Mouse (Mus musculus): ENCODE results near the gene Psmb5. TPM values are rescaled to one million over a fixed set of nuclear protein-coding genes. Genes with fewer than 3 reads are reported as not detected.

Gene Psmb5
- polyA plus RNA-seq, 1 experiment from 2014 or later = 157 TPM

- H3K27me3 ChIP-seq (ENCODE audit: insufficient read depth, low read length) = peaks cover 41% of the 10 kb centered on the region
- TF ChIP-seq CTCF (IDR thresholded peaks at IDR 0.05; ENCODE audit: low read depth) = no peak
- no peak for TF ChIP-seq EP300 (IDR thresholded peaks at IDR 0.05; ENCODE audit: low read depth)
- ATAC-seq (peak; percentile 59), DNase-seq (peak; percentile 62)
- H3K4me3 ChIP-seq (ENCODE audit: low read depth, low read length) = no peak overlapping the region
- WGBS (ENCODE audit: insufficient replicate concordance) = 26% methylated on average over 14 of the region's 14 CpGs
- 0 out of 2 replicates have a peak overlapping the region, but pooled peaks have one; percentile 32 for H3K4me2 ChIP-seq (ENCODE audit: low read depth, low read length)
- H3K4me1 ChIP-seq (ENCODE audit: insufficient read depth) = peaks cover 39% of the 10 kb centered on the region
- no peaks in the 10 kb centered on the region for H3K9me3 ChIP-seq (ENCODE audit: low read length)
- peak overlapping the region; percentile 30 for H3K9ac ChIP-seq (replicated peaks)
- H3K27ac ChIP-seq (ENCODE audit: low read depth) = peak overlapping the region; percentile 39
- H3K36me3 ChIP-seq (replicated peaks; ENCODE audit: insufficient read depth, low read length) = peaks cover 3% of the 10 kb centered on the region; the same call in 1 of the 2 replicates
These were observed 44.8 kb downstream of the Psmb5 start for GRCm38 (mm10) chr14:54572790-54573736.

- Histone ChIP-seq H3K27ac (ENCODE audit: low read depth) (no peak overlapping the region; the same call in 1 of the 2 replicates), H3K4me2 (ENCODE audit: low read depth, low read length) (no peak overlapping the region), H3K4me3 (ENCODE audit: low read depth, low read length) (no peak overlapping the region), H3K9ac (replicated peaks) (peak overlapping the region; percentile 30; the same call in 1 of the 2 replicates), H3K4me1 (ENCODE audit: insufficient read depth) (peaks cover 39% of the 10 kb centered on the region), H3K27me3 (ENCODE audit: insufficient read depth, low read length) (peaks cover 32% of the 10 kb centered on the region), H3K9me3 (ENCODE audit: low read length) (no peaks in the 10 kb centered on the region), H3K36me3 (replicated peaks; ENCODE audit: insufficient read depth, low read length) (peaks cover 6% of the 10 kb centered on the region; the same call in 1 of the 2 replicates)
- DNase-seq (no peak), ATAC-seq (no peak)
- TF ChIP-seq EP300 (IDR thresholded peaks at IDR 0.05; ENCODE audit: low read depth) (no peak), CTCF (IDR thresholded peaks at IDR 0.05; ENCODE audit: low read depth) (no peak)
- 61% methylated on average over 4 of the region's 4 CpGs for WGBS (ENCODE audit: insufficient replicate concordance)
These were observed 45.7 kb downstream of the Psmb5 start for GRCm38 (mm10) chr14:54572122-54572521.

- Histone ChIP-seq H3K9me3 (ENCODE audit: low read length) (no peaks in the 10 kb centered on the region), H3K4me3 (ENCODE audit: low read depth, low read length) (no peak overlapping the region), H3K4me1 (ENCODE audit: insufficient read depth) (peaks cover 24% of the 10 kb centered on the region), H3K4me2 (ENCODE audit: low read depth, low read length) (no peak overlapping the region), H3K9ac (replicated peaks) (no peak overlapping the region), H3K27ac (ENCODE audit: low read depth) (0 out of 2 replicates have a peak overlapping the region, but pooled peaks have one; percentile 7), H3K36me3 (replicated peaks; ENCODE audit: insufficient read depth, low read length) (peaks cover 6% of the 10 kb centered on the region), H3K27me3 (ENCODE audit: insufficient read depth, low read length) (peaks cover 8% of the 10 kb centered on the region; the same call in 1 of the 2 replicates)
- WGBS (ENCODE audit: insufficient replicate concordance) = 70% methylated on average over 17 of the region's 17 CpGs
- TF ChIP-seq CTCF (IDR thresholded peaks at IDR 0.05; ENCODE audit: low read depth) (no peak), EP300 (IDR thresholded peaks at IDR 0.05; ENCODE audit: low read depth) (no peak)
- ATAC-seq (no peak), DNase-seq (peak; percentile 47)
These were observed 48.1 kb downstream of the Psmb5 start for GRCm38 (mm10) chr14:54569451-54570392.

- Histone ChIP-seq H3K9me3 (ENCODE audit: low read length) (no peaks in the 10 kb centered on the region), H3K27ac (ENCODE audit: low read depth) (no peak overlapping the region), H3K27me3 (ENCODE audit: insufficient read depth, low read length) (no peaks in the 10 kb centered on the region), H3K4me1 (ENCODE audit: insufficient read depth) (peaks cover 22% of the 10 kb centered on the region), H3K4me2 (ENCODE audit: low read depth, low read length) (no peak overlapping the region), H3K9ac (replicated peaks) (no peak overlapping the region), H3K4me3 (ENCODE audit: low read depth, low read length) (no peak overlapping the region), H3K36me3 (replicated peaks; ENCODE audit: insufficient read depth, low read length) (peaks cover 6% of the 10 kb centered on the region)
- WGBS (ENCODE audit: insufficient replicate concordance) = 66% methylated on average over 15 of the region's 15 CpGs
- DNase-seq (peak; percentile 82), ATAC-seq (peak; percentile 47; the same call in 1 of the 2 replicates)
- TF ChIP-seq EP300 (IDR thresholded peaks at IDR 0.05; ENCODE audit: low read depth) (no peak), CTCF (IDR thresholded peaks at IDR 0.05; ENCODE audit: low read depth) (peak; percentile 89)
These were observed 49.0 kb downstream of the Psmb5 start for GRCm38 (mm10) chr14:54568694-54569414.

MicroRNA genes within 50 kb of the gene (microRNA counts, 519-probe panel; counts per million panel counts)
- not detected for microRNA mmu-miR-686

Small RNAs within 50 kb of the gene (microRNA-seq; reads per million reads assigned to microRNA genes)
- gene Mir686 = not detected
- gene Mir6948 = not detected

Other genes with a start within 250 kb of the Psmb5 start
- gene Slc7a7, start 200.2 kb downstream of the Psmb5 start, polyA plus RNA-seq (2015; fragmentation: Nextera tagmentation; extraction: Ambion mirVana) = 5.0 and 5.1 TPM in 2 replicates
- 261 and 284 TPM in 2 replicates for gene Mrpl52, start 191.1 kb downstream of the Psmb5 start, polyA plus RNA-seq (2015; fragmentation: Nextera tagmentation; extraction: Ambion mirVana)
- 38.1 and 39.8 TPM in 2 replicates for gene Mmp14, start 186.4 kb downstream of the Psmb5 start, polyA plus RNA-seq (2015; fragmentation: Nextera tagmentation; extraction: Ambion mirVana)
- 20.9 and 25.3 TPM in 2 replicates for gene Lrp10, start 153.9 kb downstream of the Psmb5 start, polyA plus RNA-seq (2015; fragmentation: Nextera tagmentation; extraction: Ambion mirVana)
- 0.66 and 0.87 TPM in 2 replicates for gene Rem2, start 141.9 kb downstream of the Psmb5 start, polyA plus RNA-seq (2015; fragmentation: Nextera tagmentation; extraction: Ambion mirVana)
- 12.2 and 13.8 TPM in 2 replicates for gene Prmt5, start 100.5 kb downstream of the Psmb5 start, polyA plus RNA-seq (2015; fragmentation: Nextera tagmentation; extraction: Ambion mirVana)
- gene Haus4, start 63.4 kb downstream of the Psmb5 start, polyA plus RNA-seq (2015; fragmentation: Nextera tagmentation; extraction: Ambion mirVana) = 33.2 and 35.1 TPM in 2 replicates
- gene Ajuba, start 40.5 kb downstream of the Psmb5 start, polyA plus RNA-seq (2015; fragmentation: Nextera tagmentation; extraction: Ambion mirVana) = 6.6 and 11.1 TPM in 2 replicates
- 1.2 and 1.4 TPM in 2 replicates for gene 4931414P19Rik, start 12.0 kb downstream of the Psmb5 start, polyA plus RNA-seq (2015; fragmentation: Nextera tagmentation; extraction: Ambion mirVana)
- gene Psmb11, start 3.4 kb upstream of the Psmb5 start, polyA plus RNA-seq (2015; fragmentation: Nextera tagmentation; extraction: Ambion mirVana) = not detected in 2 replicates
- gene Gm17606, start 22.9 kb upstream of the Psmb5 start, polyA plus RNA-seq (2015; fragmentation: Nextera tagmentation; extraction: Ambion mirVana) = not detected in 2 replicates
- gene Cdh24, start 23.3 kb upstream of the Psmb5 start, polyA plus RNA-seq (2015; fragmentation: Nextera tagmentation; extraction: Ambion mirVana) = 0.09 and 0.11 TPM in 2 replicates
- 50.9 and 53.3 TPM in 2 replicates for gene 1700123O20Rik, start 68.2 kb upstream of the Psmb5 start, polyA plus RNA-seq (2015; fragmentation: Nextera tagmentation; extraction: Ambion mirVana)
- 28.4 and 38.0 TPM in 2 replicates for gene Acin1, start 68.9 kb upstream of the Psmb5 start, polyA plus RNA-seq (2015; fragmentation: Nextera tagmentation; extraction: Ambion mirVana)
- not detected in 2 replicates for gene Gm29776, start 80.8 kb upstream of the Psmb5 start, polyA plus RNA-seq (2015; fragmentation: Nextera tagmentation; extraction: Ambion mirVana)
- 13.7 and 15.0 TPM in 2 replicates for gene Cebpe, start 94.2 kb upstream of the Psmb5 start, polyA plus RNA-seq (2015; fragmentation: Nextera tagmentation; extraction: Ambion mirVana)
- 2.2 and 2.8 TPM in 2 replicates for gene Slc7a8, start 163.9 kb upstream of the Psmb5 start, polyA plus RNA-seq (2015; fragmentation: Nextera tagmentation; extraction: Ambion mirVana)
- gene Rnf212b, start 196.1 kb upstream of the Psmb5 start, polyA plus RNA-seq (2015; fragmentation: Nextera tagmentation; extraction: Ambion mirVana) = not detected in 2 replicates